Mouse (Mus musculus): ENCODE results near the gene Ifit2.
"Not testable (repeated sequence)": the region's sequence is repeated elsewhere in the genome, so short reads cannot be mapped to it uniquely, and the experiment has no call there.

DNA sequence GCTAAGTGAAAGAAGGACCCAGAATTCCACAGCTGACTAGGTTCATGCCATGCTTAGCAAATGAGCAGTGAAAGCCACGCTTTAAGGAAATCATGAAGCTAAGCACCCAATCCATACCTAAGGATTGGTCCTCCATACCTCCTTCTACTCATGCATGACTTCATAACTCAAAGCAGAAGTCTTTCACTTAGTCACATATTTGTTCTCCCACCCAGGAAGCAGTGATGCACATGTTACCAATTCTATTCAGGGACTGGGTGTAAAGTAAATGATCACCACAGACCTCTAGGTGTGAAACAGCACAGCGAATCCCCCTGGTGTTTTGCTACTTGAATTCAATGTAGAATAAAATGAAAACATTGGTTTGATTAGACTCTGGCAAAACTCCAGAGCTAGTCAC, 32.2 kb downstream of the Ifit2 start:
- not testable (repeated sequence) for TF ChIP-seq USF1 (IDR thresholded peaks at IDR 0.05; ENCODE audit: low read depth, low read length); CTCF (IDR thresholded peaks at IDR 0.05 in 2 of 3, conservative IDR thresholded peaks at IDR 0.05 in 1 of 3; ENCODE audit: control insufficient read depth in 1 of 3, insufficient read depth in 1 of 3, low read depth in 2 of 3, low read length in 3 of 3, poor library complexity in 1 of 3, severe bottlenecking in 1 of 3); EP300 (IDR thresholded peaks at IDR 0.05; ENCODE audit: low read depth in 1 of 2, low read length in 2 of 2); POLR2AphosphoS5 (IDR thresholded peaks at IDR 0.05; ENCODE audit: borderline replicate concordance, low read depth, low read length); POLR2A (IDR thresholded peaks at IDR 0.05; ENCODE audit: control insufficient read depth in 1 of 2, insufficient read depth in 1 of 2, low read depth in 1 of 2, low read length in 2 of 2, poor library complexity in 1 of 2); POLR2AphosphoS2 (IDR thresholded peaks at IDR 0.05; ENCODE audit: low read length); MEF2A (IDR thresholded peaks at IDR 0.05; ENCODE audit: extremely low read depth, insufficient replicate concordance, low read depth, low read length, poor library complexity, severe bottlenecking); RCOR1 (IDR thresholded peaks at IDR 0.05; ENCODE audit: low read depth, low read length); BHLHE40 (IDR thresholded peaks at IDR 0.05; ENCODE audit: borderline replicate concordance, low read depth, low read length); GATA1 (IDR thresholded peaks at IDR 0.05; ENCODE audit: low read depth, low read length); MAX (IDR thresholded peaks at IDR 0.05; ENCODE audit: low read length)

Data from MEL (cell line).